Mouse (Mus musculus): ENCODE measurements around the gene Gm813. TPM values are rescaled to one million over a fixed set of nuclear protein-coding genes. Genes with fewer than 3 reads are reported as not detected.

The Gm813 gene
- polyA plus RNA-seq, 1 experiment from 2014 or later, result not detected

GRCm38 (mm10) chr16:58617346-58617745 is 568 bp upstream of the Gm813 start:
- no peak overlapping the region for H3K27ac ChIP-seq (ENCODE audit: low read length)

GRCm38 (mm10) chr16:58612969-58613368 is 3.8 kb downstream of the Gm813 start:
- DNase-seq (ENCODE audit: low spot score), result no peak
- no peaks in the 10 kb centered on the region for H3K4me1 ChIP-seq (ENCODE audit: insufficient read depth, low read depth, low read length)
- no peak overlapping the region for H3K4me3 ChIP-seq (ENCODE audit: low read depth, low read length)
- no peaks in the 10 kb centered on the region for H3K36me3 ChIP-seq (ENCODE audit: insufficient read depth, low read length)
- no peak overlapping the region for H3K4me2 ChIP-seq (replicated peaks; ENCODE audit: low read depth, low read length)
- peak; percentile 8; the same call in 1 of the 2 replicates for ATAC-seq
- no peaks in the 10 kb centered on the region for H3K27me3 ChIP-seq (replicated peaks; ENCODE audit: insufficient read depth, low read length)
- TF ChIP-seq CTCF (IDR thresholded peaks at IDR 0.05) (no peak), EP300 (IDR thresholded peaks at IDR 0.05) (no peak)
- H3K9ac ChIP-seq (replicated peaks; ENCODE audit: low read depth), result no peak overlapping the region
- WGBS, result 43% methylated on average over 3 of the region's 3 CpGs
- no peak overlapping the region for H3K27ac ChIP-seq (ENCODE audit: low read length)
- no peaks in the 10 kb centered on the region for H3K9me3 ChIP-seq (ENCODE audit: low read length)

More at GRCm38 (mm10) chr16:58617346-58617745, 568 bp upstream of the Gm813 start:
- Histone ChIP-seq H3K4me2 (replicated peaks; ENCODE audit: low read depth, low read length) (no peak overlapping the region), H3K36me3 (ENCODE audit: insufficient read depth, low read length) (no peaks in the 10 kb centered on the region), H3K27me3 (replicated peaks; ENCODE audit: insufficient read depth, low read length) (no peaks in the 10 kb centered on the region), H3K9me3 (ENCODE audit: low read length) (no peaks in the 10 kb centered on the region), H3K4me3 (ENCODE audit: low read depth, low read length) (no peak overlapping the region), H3K9ac (replicated peaks; ENCODE audit: low read depth) (no peak overlapping the region), H3K4me1 (ENCODE audit: insufficient read depth, low read depth, low read length) (no peaks in the 10 kb centered on the region)
- DNase-seq (ENCODE audit: low spot score) (peak; percentile 53), ATAC-seq (peak; percentile 71)
- TF ChIP-seq EP300 (IDR thresholded peaks at IDR 0.05) (0 out of 2 replicates have a peak, but pooled peaks have one; percentile 16), CTCF (IDR thresholded peaks at IDR 0.05) (no peak)

GRCm38 (mm10) chr16:58607101-58607500 is 9.7 kb downstream of the Gm813 start:
- no peak overlapping the region for H3K4me2 ChIP-seq (replicated peaks; ENCODE audit: low read depth, low read length)
- no peaks in the 10 kb centered on the region for H3K9me3 ChIP-seq (ENCODE audit: low read length)
- ATAC-seq (no peak), DNase-seq (ENCODE audit: low spot score) (no peak)
- no peak overlapping the region for H3K4me3 ChIP-seq (ENCODE audit: low read depth, low read length)
- no peak overlapping the region for H3K27ac ChIP-seq (ENCODE audit: low read length)
- TF ChIP-seq EP300 (IDR thresholded peaks at IDR 0.05) (no peak), CTCF (IDR thresholded peaks at IDR 0.05) (no peak)
- no peaks in the 10 kb centered on the region for H3K36me3 ChIP-seq (ENCODE audit: insufficient read depth, low read length)
- H3K27me3 ChIP-seq (replicated peaks; ENCODE audit: insufficient read depth, low read length), result no peaks in the 10 kb centered on the region
- WGBS, result 59% methylated on average over 5 of the region's 5 CpGs
- H3K4me1 ChIP-seq (ENCODE audit: insufficient read depth, low read depth, low read length), result no peaks in the 10 kb centered on the region
- H3K9ac ChIP-seq (replicated peaks; ENCODE audit: low read depth), result no peak overlapping the region

GRCm38 (mm10) chr16:58604680-58605079 is 12.1 kb downstream of the Gm813 start:
- ATAC-seq (no peak), DNase-seq (ENCODE audit: low spot score) (no peak)
- Histone ChIP-seq H3K4me2 (replicated peaks; ENCODE audit: low read depth, low read length) (no peak overlapping the region), H3K27ac (ENCODE audit: low read length) (no peak overlapping the region), H3K27me3 (replicated peaks; ENCODE audit: insufficient read depth, low read length) (no peaks in the 10 kb centered on the region), H3K9me3 (ENCODE audit: low read length) (no peaks in the 10 kb centered on the region), H3K4me3 (ENCODE audit: low read depth, low read length) (no peak overlapping the region), H3K4me1 (ENCODE audit: insufficient read depth, low read depth, low read length) (no peaks in the 10 kb centered on the region), H3K9ac (replicated peaks; ENCODE audit: low read depth) (no peak overlapping the region), H3K36me3 (ENCODE audit: insufficient read depth, low read length) (no peaks in the 10 kb centered on the region)
- TF ChIP-seq EP300 (IDR thresholded peaks at IDR 0.05) (no peak), CTCF (IDR thresholded peaks at IDR 0.05) (no peak)

GRCm38 (mm10) chr16:58603831-58604230 is 12.9 kb downstream of the Gm813 start:
- Histone ChIP-seq H3K4me1 (ENCODE audit: insufficient read depth, low read depth, low read length) (no peaks in the 10 kb centered on the region), H3K9me3 (ENCODE audit: low read length) (no peaks in the 10 kb centered on the region), H3K27ac (ENCODE audit: low read length) (no peak overlapping the region), H3K4me3 (ENCODE audit: low read depth, low read length) (no peak overlapping the region), H3K36me3 (ENCODE audit: insufficient read depth, low read length) (no peaks in the 10 kb centered on the region), H3K4me2 (replicated peaks; ENCODE audit: low read depth, low read length) (no peak overlapping the region), H3K27me3 (replicated peaks; ENCODE audit: insufficient read depth, low read length) (no peaks in the 10 kb centered on the region), H3K9ac (replicated peaks; ENCODE audit: low read depth) (no peak overlapping the region)
- WGBS, result 63% methylated on average over 2 of the region's 2 CpGs
- TF ChIP-seq CTCF (IDR thresholded peaks at IDR 0.05) (no peak), EP300 (IDR thresholded peaks at IDR 0.05) (no peak)
- DNase-seq (ENCODE audit: low spot score) (no peak), ATAC-seq (no peak)

- Histone ChIP-seq H3K9me3 (ENCODE audit: low read length) (no peaks in the 10 kb centered on the region), H3K9ac (replicated peaks; ENCODE audit: low read depth) (no peak overlapping the region), H3K27ac (ENCODE audit: low read length) (no peak overlapping the region), H3K4me3 (ENCODE audit: low read depth, low read length) (no peak overlapping the region), H3K36me3 (ENCODE audit: insufficient read depth, low read length) (no peaks in the 10 kb centered on the region), H3K4me2 (replicated peaks; ENCODE audit: low read depth, low read length) (no peak overlapping the region), H3K27me3 (replicated peaks; ENCODE audit: insufficient read depth, low read length) (no peaks in the 10 kb centered on the region), H3K4me1 (ENCODE audit: insufficient read depth, low read depth, low read length) (no peaks in the 10 kb centered on the region)
- ATAC-seq (no peak), DNase-seq (ENCODE audit: low spot score) (no peak)
- WGBS, result 88% methylated on average over 6 of the region's 6 CpGs
- TF ChIP-seq EP300 (IDR thresholded peaks at IDR 0.05) (no peak), CTCF (IDR thresholded peaks at IDR 0.05) (no peak)
Observed at GRCm38 (mm10) chr16:58600846-58601245, 15.9 kb downstream of the Gm813 start.

GRCm38 (mm10) chr16:58591299-58591698 is 25.5 kb downstream of the Gm813 start:
- H3K27me3 ChIP-seq (replicated peaks; ENCODE audit: insufficient read depth, low read length), result no peaks in the 10 kb centered on the region
- ATAC-seq, result no peak
- no peaks in the 10 kb centered on the region for H3K9me3 ChIP-seq (ENCODE audit: low read length)
- H3K4me2 ChIP-seq (replicated peaks; ENCODE audit: low read depth, low read length), result no peak overlapping the region
- TF ChIP-seq EP300 (IDR thresholded peaks at IDR 0.05) (no peak), CTCF (IDR thresholded peaks at IDR 0.05) (no peak)
- no peak overlapping the region for H3K9ac ChIP-seq (replicated peaks; ENCODE audit: low read depth)
- H3K27ac ChIP-seq (ENCODE audit: low read length), result no peak overlapping the region
- no peak overlapping the region for H3K4me3 ChIP-seq (ENCODE audit: low read depth, low read length)
- H3K36me3 ChIP-seq (ENCODE audit: insufficient read depth, low read length), result no peaks in the 10 kb centered on the region
- DNase-seq (ENCODE audit: low spot score), result no peak
- H3K4me1 ChIP-seq (ENCODE audit: insufficient read depth, low read depth, low read length), result no peaks in the 10 kb centered on the region
- WGBS, result 67% methylated on average over 3 of the region's 3 CpGs
